In the genomic region with DNA sequence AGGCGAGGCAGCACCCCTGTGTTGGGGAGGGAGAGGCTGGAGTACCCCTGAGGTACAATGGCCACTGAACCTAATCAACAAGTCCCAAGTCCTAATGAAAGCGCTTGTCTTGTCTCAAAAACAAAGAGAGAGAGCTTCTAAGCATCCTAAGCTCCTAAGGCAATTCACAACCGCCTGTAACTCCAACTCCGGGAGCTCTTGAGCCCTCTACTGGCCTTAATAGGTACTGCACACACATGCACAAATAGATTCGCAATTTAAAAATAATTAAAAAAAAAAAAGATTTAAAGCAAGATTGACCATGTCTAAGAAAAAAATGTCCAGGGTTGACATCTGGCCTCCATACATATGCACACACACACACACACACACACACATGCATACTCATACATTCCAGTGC, we compare ENCODE assay signal across 11 mouse cellular contexts. TPM values are rescaled to one million over a fixed set of nuclear protein-coding genes. Genes with fewer than 3 reads are reported as not detected.
DNase-seq lines count a peak whose midpoint lies in the region; ATAC-seq lines count a peak whose summit lies in the region.
"Had no signal": no experiment of that assay in that cellular context is flagged by ENCODE, and none has a peak within 500 bp of the region (broad histone marks: within the 10 kb centered on the region; RNA-seq: fewer than 3 reads in every experiment).

No protein-coding gene starts in this region.

- WGBS in kidney, embryonic 14.5 days, result 43% methylated on average over 5 of the region's 5 CpGs

- no peak overlapping the region for H3K4me2 ChIP-seq in kidney, embryonic 14.5 days (replicated peaks; ENCODE audit: low read depth, low read length)
- H3K4me2 ChIP-seq: liver, embryonic 15.5 days had no signal

- no peaks in the 10 kb centered on the region for H3K27me3 ChIP-seq in kidney, embryonic 14.5 days (ENCODE audit: control insufficient read depth, insufficient read depth, low read length)
- H3K27me3 ChIP-seq: liver, embryonic 15.5 days had no signal

- no peaks in the 10 kb centered on the region for H3K4me1 ChIP-seq in kidney, embryonic 14.5 days (ENCODE audit: control insufficient read depth, insufficient read depth, low read length)
- H3K4me1 ChIP-seq: liver, embryonic 15.5 days had no signal

- peak; percentile 13 for DNase-seq in kidney, adult 9 months
- peak; percentile 7 to 21 for DNase-seq in B cell, adult 2 months
- peak; percentile 33 for DNase-seq in MEL-GATA-1-ER (ENCODE audit: extremely low read depth, low read depth)
- peak; percentile 31 for DNase-seq in forelimb bud, embryonic 11.5 days (ENCODE audit: low read depth, low spot score)
- no peak for DNase-seq in gastrocnemius, postnatal 36 days
- no peak for DNase-seq in layer of hippocampus, adult 18-20 months (ENCODE audit: low spot score in 2 of 2)
- DNase-seq: adrenal gland, postnatal 10 days had no signal

- no peak overlapping the region for H3K27ac ChIP-seq in kidney, embryonic 14.5 days (ENCODE audit: low read depth, low read length)
- H3K27ac ChIP-seq: forebrain, embryonic 10.5 days; liver, embryonic 15.5 days had no signal

- no peak overlapping the region for H3K9ac ChIP-seq in kidney, embryonic 14.5 days (ENCODE audit: low read depth, low read length)
- H3K9ac ChIP-seq: liver, embryonic 15.5 days had no signal

- H3K9me3 ChIP-seq in kidney, embryonic 14.5 days (ENCODE audit: control insufficient read depth, low read length), result no peaks in the 10 kb centered on the region
- H3K9me3 ChIP-seq: forebrain, embryonic 10.5 days; liver, embryonic 15.5 days had no signal

- no peak overlapping the region for H3K4me3 ChIP-seq in kidney, embryonic 14.5 days (ENCODE audit: low read length)
- H3K4me3 ChIP-seq: forebrain, embryonic 10.5 days; liver, embryonic 15.5 days had no signal

- no peak for ATAC-seq in kidney, embryonic 14.5 days (ENCODE audit: low FRiP score, low TSS enrichment)

- intact Hi-C loops in gastrocnemius, postnatal 36 days (cut with DNase I), result no loop called here

- H3K36me3 ChIP-seq in kidney, embryonic 14.5 days (ENCODE audit: control insufficient read depth, insufficient read depth, low read length), result no peaks in the 10 kb centered on the region
- H3K36me3 ChIP-seq: forebrain, embryonic 10.5 days; liver, embryonic 15.5 days had no signal

RNA-seq across cellular contexts. Expression of gene Epx, which starts 8.2 kb away (rescaled TPM):
- 0.07 and 0.08 TPM in 2 replicates for polyA plus RNA-seq in kidney, embryonic 14.5 days (2014; fragmentation: Nextera tagmentation; extraction: Ambion mirVana)
- not detected for total RNA-seq in gastrocnemius, postnatal 36 days (2021)
- under 1 TPM in 1 of 2 experiments, not detected in 1; 0.41 TPM for total RNA-seq in layer of hippocampus, adult 18-20 months (2021)
- polyA plus RNA-seq: forebrain, embryonic 10.5 days had no signal

RNA-seq across cellular contexts. Expression of gene Olfr462, which starts 8.6 kb away (rescaled TPM):
- polyA plus RNA-seq in kidney, embryonic 14.5 days (2014; fragmentation: Nextera tagmentation; extraction: Ambion mirVana), result not detected in 2 replicates
- total RNA-seq in gastrocnemius, postnatal 36 days (2021), result not detected
- not detected for total RNA-seq in layer of hippocampus, adult 18-20 months (2021)
- total RNA-seq: adrenal gland, postnatal 10 days had no signal
- polyA plus RNA-seq: forebrain, embryonic 10.5 days; intestine, embryonic 14.5 days; liver, embryonic 15.5 days had no signal

RNA-seq across cellular contexts. Expression of gene Olfr463, which starts 13.7 kb away (rescaled TPM):
- not detected in 2 replicates for polyA plus RNA-seq in kidney, embryonic 14.5 days (2014; fragmentation: Nextera tagmentation; extraction: Ambion mirVana)
- not detected for total RNA-seq in gastrocnemius, postnatal 36 days (2021)
- not detected for total RNA-seq in layer of hippocampus, adult 18-20 months (2021)
- total RNA-seq: adrenal gland, postnatal 10 days had no signal
- polyA plus RNA-seq: forebrain, embryonic 10.5 days; intestine, embryonic 14.5 days; liver, embryonic 15.5 days had no signal

RNA-seq across cellular contexts. Expression of gene Mks1, which starts 30.5 kb away (rescaled TPM):
- polyA plus RNA-seq in kidney, embryonic 14.5 days (2014; fragmentation: Nextera tagmentation; extraction: Ambion mirVana), result 10.0 and 15.6 TPM in 2 replicates
- 1 to 10 TPM; 1.3 to 1.8 TPM for total RNA-seq in gastrocnemius, postnatal 36 days (2021)
- total RNA-seq in layer of hippocampus, adult 18-20 months (2021), result 1 to 10 TPM; 5.6 TPM

RNA-seq across cellular contexts. Expression of gene Olfr464, which starts 37.3 kb away (rescaled TPM):
- polyA plus RNA-seq in kidney, embryonic 14.5 days (2014; fragmentation: Nextera tagmentation; extraction: Ambion mirVana), result not detected in 2 replicates
- not detected for total RNA-seq in gastrocnemius, postnatal 36 days (2021)
- total RNA-seq in layer of hippocampus, adult 18-20 months (2021), result not detected
- total RNA-seq: adrenal gland, postnatal 10 days had no signal
- polyA plus RNA-seq: forebrain, embryonic 10.5 days; intestine, embryonic 14.5 days; liver, embryonic 15.5 days had no signal

Comparison
In these comparisons a context has a peak if more than half of its experiments do, and no peak if none do; other contexts are left out.
1. DNase-seq: peak in kidney, adult 9 months (single experiment), B cell, adult 2 months (2 of 2), MEL-GATA-1-ER (single experiment) and forelimb bud, embryonic 11.5 days (single experiment); none in gastrocnemius, postnatal 36 days (0 of 2) and layer of hippocampus, adult 18-20 months (0 of 2).